Mouse (Mus musculus) urinary bladder, adult 2 months (tissue): ENCODE data around the gene U2af2. TPM values are rescaled to one million over a fixed set of nuclear protein-coding genes. Genes with fewer than 3 reads are reported as not detected.
A peak's percentile ranks its signal among the peaks of the same experiment; 100 is the strongest.
"Not testable (repeated sequence)": the region's sequence is repeated elsewhere in the genome, so short reads cannot be mapped to it uniquely, and the experiment has no call there.

Source experiments
- DNase-seq: peaks from one replicate; pipeline ENCODE4 v3.0.0; 2022; ENCODE audit warnings: low spot score
- polyA plus RNA-seq: library from polyadenylated mRNA; depleted of rRNA; stranded (reverse); fragments of >200 nt; gene quantifications from 2 replicates; pipeline ENCODE4 v1.2.3, GENCODE M21; 2012

The U2af2 gene
- polyA plus RNA-seq, 1 experiment: 166 TPM

- DNase-seq: no peak
Measured at GRCm38 (mm10) chr7:5073586-5073985, 11.6 kb downstream of the U2af2 start.

GRCm38 (mm10) chr7:5074984-5075383 lies 13.0 kb downstream of the U2af2 start:
- no peak for DNase-seq

- DNase-seq: no peak
Measured at GRCm38 (mm10) chr7:5076931-5077330, 15.0 kb downstream of the U2af2 start.

GRCm38 (mm10) chr7:5079365-5080009 lies 17.5 kb downstream of the U2af2 start:
- not testable (repeated sequence) for DNase-seq

- peak; percentile 91 for DNase-seq
Measured at GRCm38 (mm10) chr7:5080010-5080751, 18.2 kb downstream of the U2af2 start, which contains the start of gene Epn1. Epn1 (plus strand) TSS chr7:5080235.

GRCm38 (mm10) chr7:5080815-5081214 lies 18.9 kb downstream of the U2af2 start:
- DNase-seq: no peak

- DNase-seq: no peak
Measured at GRCm38 (mm10) chr7:5081241-5081640, 19.3 kb downstream of the U2af2 start.

- DNase-seq: no peak
Measured at GRCm38 (mm10) chr7:5081939-5082338, 20.0 kb downstream of the U2af2 start.

- DNase-seq: no peak
Measured at GRCm38 (mm10) chr7:5083325-5084105, 21.6 kb downstream of the U2af2 start.

GRCm38 (mm10) chr7:5085512-5085911 lies 23.6 kb downstream of the U2af2 start:
- no peak for DNase-seq

GRCm38 (mm10) chr7:5086921-5087440 lies 25.0 kb downstream of the U2af2 start:
- no peak for DNase-seq

GRCm38 (mm10) chr7:5087886-5088285 lies 25.9 kb downstream of the U2af2 start:
- DNase-seq: no peak

- no peak for DNase-seq
Measured at GRCm38 (mm10) chr7:5089853-5090252, 27.9 kb downstream of the U2af2 start.

- DNase-seq: no peak
Measured at GRCm38 (mm10) chr7:5091008-5091728, 29.2 kb downstream of the U2af2 start.

- DNase-seq: no peak
Measured at GRCm38 (mm10) chr7:5092381-5092780, 30.4 kb downstream of the U2af2 start.

GRCm38 (mm10) chr7:5092831-5093510 lies 31.0 kb downstream of the U2af2 start:
- DNase-seq: no peak

GRCm38 (mm10) chr7:5098769-5099168 lies 36.8 kb downstream of the U2af2 start:
- DNase-seq: no peak

- DNase-seq: no peak
Measured at GRCm38 (mm10) chr7:5099796-5100195, 37.9 kb downstream of the U2af2 start.

- no peak for DNase-seq
Measured at GRCm38 (mm10) chr7:5101066-5101663, 39.2 kb downstream of the U2af2 start.

GRCm38 (mm10) chr7:5102564-5102963 lies 40.6 kb downstream of the U2af2 start:
- DNase-seq: no peak

GRCm38 (mm10) chr7:5108272-5108671 lies 46.3 kb downstream of the U2af2 start:
- DNase-seq: no peak
